Mouse (Mus musculus): ENCODE data around the gene Gtf2b.

Gene Gtf2b

GRCm38 (mm10) chr3:142817506-142817905 is 52.7 kb downstream of the Gtf2b start:
- DNase-seq (ENCODE audit: low read depth), result no peak

- DNase-seq (ENCODE audit: low read depth), result no peak
Measured at GRCm38 (mm10) chr3:142823606-142824005, 58.8 kb downstream of the Gtf2b start.

DNA sequence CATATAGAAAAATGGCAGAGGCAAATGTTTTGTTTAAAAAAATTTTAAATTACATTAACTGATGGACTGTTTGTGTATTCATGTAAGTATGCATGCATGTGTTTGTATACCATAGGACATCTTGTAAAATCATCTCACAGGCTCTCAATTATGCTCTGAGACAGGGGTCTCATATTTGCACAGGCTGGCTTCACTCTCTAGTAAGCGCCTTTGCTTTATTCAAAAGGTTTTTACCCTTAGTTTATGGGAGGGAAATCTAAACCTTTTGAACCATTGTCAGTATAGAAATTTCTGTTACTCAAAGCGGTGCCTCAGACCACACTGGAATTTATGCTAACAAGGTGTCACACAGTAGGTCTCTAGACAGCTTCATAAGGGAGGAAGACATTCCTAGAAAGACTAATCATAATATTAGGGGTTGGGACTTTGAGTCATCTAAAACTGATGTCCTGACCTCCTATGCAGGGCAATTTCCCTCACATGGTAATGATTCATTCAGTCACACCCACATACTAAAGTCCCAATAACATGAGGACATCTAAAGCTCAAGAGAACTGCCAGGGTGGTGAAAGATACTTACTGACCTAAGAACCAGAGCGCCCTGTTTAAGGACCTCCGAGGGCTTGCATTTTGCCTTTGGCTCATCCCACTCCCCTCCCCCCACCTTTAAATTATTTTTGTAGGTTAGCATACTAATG is 61.8 kb downstream of the Gtf2b start:
- DNase-seq (ENCODE audit: low read depth), result no peak

DNA sequence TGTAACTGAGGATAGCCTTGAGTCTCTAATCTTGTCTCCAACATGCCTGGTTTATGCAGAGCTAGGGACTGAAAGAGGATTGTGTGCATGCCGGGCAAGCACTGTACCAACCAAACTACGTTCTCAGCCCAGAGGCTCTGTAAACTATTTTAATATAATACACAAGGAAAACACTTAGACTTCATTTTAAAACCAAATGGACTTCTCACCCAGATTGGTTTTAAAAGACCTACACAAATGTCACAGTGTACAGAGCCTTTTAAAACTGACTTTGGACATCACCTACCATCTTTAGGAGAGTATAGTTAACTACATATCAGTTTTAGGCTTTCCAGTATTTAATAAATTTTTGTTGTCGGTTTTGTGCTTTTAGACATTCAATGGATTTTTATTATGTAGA is 68.1 kb downstream of the Gtf2b start:
- no peak for DNase-seq (ENCODE audit: low read depth)
